Mouse (Mus musculus): Measurements from ENCODE around the gene Fbxl2.
A peak's percentile ranks its signal among the peaks of the same experiment; 100 is the strongest.

The Fbxl2 gene

DNA sequence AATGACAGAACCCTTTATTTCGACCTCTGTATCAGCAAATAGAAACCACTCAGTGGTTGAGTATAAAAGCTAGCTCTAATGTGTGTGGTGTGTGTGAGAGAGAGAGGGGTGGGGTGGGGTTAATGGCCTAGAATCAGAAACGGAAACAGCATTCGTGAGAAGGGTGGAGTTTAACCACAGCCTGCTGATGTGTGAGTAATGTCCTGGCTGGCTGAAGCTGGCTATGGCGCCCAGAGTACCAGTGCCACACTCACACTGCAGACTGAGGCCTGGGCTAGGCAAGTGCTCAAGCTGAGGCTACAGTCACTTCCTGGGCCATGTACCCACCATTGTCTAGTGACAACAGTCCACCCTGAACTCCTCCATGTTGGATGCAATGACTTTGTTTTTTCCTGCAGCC lies 29.6 kb downstream of the Fbxl2 start:
- no peak for DNase-seq

DNA sequence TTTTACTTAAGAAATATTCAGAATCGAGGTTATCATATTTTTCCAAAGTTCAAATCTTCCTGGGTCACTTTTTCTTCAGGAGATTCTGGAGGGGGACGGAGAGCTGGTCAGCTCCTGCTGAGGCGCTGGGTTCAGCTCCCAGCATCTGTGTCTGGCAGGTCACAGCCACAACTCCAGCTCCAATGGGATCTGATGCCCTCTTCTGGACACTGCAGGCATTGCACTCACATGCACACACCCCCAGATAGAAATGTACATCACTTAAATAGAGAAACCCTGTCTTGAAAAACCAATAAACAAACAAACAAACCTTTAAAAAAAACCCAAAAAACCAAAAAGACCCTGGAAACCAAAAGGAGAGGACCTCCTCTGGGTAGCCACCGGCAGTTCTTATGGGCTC lies 30.3 kb downstream of the Fbxl2 start:
- DNase-seq, result no peak

DNA sequence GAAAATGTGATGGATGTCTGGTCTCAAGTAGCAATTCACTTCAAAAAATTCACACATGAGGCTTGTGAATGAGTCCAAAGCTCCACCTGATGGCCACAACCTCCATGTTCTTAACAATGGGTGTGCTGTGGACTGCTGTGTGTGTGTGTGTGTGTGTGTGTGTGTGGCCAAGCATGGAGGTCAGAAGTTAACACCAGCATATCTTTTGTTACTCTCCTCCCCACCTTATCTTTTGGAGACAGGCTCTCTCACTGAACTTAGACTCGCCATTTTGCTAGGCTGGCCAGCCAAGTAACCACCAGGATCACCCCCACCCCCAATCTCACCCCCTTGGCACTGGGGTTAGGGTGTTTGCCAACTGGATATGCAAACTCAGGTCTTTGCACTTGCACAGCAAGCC lies 32.0 kb downstream of the Fbxl2 start:
- DNase-seq, result no peak

DNA sequence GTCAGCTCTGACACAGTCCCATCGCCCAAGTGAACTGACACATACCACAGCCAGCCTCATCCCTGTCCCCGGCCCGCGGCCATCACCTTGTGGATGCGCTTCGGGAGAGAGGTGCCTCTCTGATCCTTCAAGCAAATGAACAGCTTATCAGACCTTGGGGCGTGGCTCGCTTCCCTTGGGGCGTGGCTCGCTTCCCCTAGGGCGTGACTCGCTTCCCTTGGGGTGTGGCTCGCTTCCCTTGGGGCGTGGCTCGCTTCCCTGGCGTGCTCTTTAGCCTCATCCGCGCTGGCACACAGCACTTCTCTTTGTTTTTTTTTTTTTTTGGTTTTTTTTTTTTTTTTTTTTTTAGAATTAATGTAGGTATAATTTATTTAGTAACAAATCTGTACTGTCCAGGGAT lies 34.8 kb downstream of the Fbxl2 start:
- DNase-seq, result no peak

DNA sequence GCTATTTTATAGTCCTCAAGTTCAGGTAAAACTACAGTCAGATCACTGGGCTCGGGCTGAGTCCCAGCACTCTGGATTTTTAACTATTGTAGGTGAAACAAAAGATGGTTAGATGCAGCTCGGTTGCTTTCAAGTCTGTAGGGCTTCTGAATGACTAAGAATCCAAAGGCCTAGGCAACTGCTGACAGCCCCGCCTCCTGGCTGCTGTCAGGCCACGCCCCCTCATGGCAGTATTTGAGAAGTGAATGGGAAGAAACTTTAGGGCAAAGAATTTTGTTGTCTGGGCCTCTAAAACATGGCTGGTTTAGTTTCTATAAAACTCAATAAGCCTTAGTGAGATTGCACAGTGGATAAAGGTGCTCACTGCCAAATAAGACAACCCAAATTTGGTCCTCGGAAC lies 36.5 kb downstream of the Fbxl2 start:
- DNase-seq, result no peak

DNA sequence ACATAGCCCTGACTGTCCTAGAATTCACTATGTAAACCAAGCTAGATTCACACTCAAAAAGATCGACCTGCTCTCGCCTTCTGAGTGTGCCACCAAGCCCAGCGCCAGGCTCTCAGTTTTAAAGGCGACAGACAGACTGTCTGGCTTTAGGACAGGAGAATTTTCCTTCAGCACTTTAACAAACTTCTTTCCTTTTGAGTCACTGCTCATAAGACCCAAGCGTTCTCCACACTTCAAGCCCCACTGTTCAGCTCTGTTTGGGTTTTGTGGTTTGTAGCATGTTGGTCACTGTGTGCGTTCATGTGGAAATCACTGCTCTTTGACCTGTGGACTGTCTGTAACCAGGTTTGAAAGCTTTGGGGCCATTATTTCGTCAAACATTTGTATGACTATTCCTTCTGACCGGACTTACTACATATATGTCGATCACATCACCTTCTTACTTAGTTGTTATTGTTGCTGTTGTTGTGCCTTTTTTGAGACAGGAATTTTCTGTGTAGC lies 38.1 kb downstream of the Fbxl2 start:
- no peak for DNase-seq

DNA sequence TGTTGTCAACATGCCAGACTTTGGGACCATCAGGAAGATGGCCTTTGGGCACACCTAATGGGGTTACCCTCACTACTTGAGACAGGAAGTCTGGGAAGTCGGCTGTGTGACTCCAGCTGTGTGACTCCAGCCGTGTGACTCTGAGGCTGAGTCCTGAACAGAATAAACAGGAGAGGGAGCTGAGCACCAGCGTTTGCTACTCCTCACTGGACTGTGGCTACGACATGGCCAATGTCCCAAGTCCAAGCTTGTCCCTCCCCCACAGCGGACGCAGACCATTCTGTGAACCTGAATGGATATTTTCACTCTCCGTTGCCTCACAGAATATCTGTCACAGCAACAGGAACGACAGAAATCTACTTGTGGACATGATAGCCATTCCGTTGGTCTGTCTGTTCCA lies 39.2 kb downstream of the Fbxl2 start:
- DNase-seq, result no peak

DNA sequence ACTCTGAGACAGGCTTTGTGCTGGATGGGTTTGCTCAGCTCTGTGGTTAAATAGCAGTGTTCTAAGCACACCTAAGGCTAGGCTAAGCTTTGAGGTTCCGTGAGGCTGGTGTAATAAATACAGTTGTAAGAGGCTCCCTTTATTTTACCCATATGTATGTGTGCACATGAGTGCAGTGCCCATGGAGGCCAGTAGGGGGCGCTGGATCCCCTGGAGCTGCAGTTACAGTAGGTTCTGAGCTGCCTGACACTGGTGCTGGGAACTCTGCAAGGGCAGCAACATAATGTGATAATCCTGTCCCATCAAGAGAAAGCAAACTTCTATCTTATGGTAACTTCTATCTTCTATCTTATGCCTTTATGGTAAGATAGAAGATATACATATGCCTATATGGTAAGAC lies 47.7 kb downstream of the Fbxl2 start:
- no peak for DNase-seq

DNA sequence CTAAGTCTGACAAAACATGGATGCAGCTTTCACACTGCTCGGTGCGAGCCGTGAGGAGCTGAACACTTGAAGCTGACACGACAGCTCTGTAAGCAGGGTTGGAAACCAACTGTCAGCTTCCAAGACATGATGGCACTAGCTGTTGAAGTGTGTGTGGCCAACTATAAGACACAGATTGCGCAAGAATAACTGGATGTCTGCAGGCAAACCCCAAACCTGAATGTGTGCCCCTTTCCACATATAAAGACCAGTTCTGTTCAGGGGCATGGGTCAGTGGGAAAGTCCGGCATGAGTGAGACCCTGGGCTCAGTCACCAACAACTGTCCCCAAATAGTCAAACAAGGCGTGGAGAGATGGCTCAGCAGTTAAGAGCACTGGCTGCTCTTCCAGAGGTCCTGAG lies 53.2 kb downstream of the Fbxl2 start:
- DNase-seq, result no peak

DNA sequence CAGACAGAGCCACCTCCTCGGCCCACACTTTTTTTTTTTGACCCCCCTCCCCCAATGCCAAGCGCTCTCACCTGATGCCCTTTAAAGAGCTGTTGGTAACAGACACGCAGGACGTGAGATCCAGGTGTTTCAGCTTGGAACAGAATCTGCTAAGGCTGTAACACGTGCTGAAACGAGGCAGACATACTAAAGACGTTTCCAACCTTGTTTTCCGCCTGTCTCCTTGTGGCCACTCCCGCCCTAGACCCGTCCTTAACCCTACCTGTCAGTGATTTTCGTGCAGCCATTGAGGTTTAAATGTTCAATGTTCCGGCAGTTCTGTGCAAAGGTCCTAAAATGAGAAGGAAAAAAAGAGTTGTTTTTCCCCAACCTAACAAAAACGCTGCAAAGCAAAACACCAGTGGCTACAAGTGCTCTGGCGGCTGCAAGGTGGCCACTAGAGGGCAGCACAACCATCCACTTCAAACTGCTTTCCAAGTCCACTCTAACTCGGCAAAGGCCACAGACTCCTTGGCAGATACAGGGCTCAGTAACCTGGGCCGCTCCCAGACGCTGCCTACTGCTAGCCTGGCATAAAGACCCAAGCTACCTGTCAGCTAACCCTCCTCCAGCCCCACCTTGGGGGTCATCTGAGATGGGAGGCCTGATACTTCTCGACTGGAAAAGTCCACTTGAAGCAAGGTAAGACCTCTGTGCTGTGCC lies 55.3 kb downstream of the Fbxl2 start:
- DNase-seq, result peak; percentile 77

DNA sequence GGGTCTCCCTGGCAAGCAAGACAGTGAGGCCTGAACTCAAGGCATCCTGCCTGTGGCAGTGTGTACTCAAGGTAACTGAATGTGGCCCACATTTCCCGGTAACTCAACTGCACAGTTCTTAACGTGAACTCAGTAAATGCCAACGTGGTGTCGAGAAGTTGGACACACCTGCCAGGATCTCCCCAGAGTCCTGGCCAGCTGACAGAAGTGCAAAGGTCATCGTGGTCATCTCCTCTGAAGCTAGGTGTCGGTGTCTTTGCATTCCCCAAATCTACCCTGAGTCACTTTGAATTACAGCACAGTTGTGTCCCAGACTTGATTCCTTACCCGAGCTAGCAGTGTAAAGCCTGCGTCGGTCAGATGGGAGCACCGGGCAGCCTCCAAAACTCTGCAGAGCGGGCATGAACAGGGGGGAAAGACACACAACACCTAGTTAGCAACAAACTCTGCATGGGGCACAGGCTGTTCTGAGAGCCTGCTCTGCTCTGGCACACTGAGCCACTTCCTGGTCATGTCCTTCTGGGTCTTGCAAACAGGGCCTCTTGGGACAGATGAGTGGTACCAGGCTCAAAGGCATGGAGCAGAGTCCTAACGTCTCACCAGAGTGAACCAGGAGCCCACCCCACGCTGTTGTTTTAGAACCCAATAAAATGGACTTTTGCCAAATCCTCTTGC lies 60.9 kb downstream of the Fbxl2 start:
- DNase-seq, result no peak

DNA sequence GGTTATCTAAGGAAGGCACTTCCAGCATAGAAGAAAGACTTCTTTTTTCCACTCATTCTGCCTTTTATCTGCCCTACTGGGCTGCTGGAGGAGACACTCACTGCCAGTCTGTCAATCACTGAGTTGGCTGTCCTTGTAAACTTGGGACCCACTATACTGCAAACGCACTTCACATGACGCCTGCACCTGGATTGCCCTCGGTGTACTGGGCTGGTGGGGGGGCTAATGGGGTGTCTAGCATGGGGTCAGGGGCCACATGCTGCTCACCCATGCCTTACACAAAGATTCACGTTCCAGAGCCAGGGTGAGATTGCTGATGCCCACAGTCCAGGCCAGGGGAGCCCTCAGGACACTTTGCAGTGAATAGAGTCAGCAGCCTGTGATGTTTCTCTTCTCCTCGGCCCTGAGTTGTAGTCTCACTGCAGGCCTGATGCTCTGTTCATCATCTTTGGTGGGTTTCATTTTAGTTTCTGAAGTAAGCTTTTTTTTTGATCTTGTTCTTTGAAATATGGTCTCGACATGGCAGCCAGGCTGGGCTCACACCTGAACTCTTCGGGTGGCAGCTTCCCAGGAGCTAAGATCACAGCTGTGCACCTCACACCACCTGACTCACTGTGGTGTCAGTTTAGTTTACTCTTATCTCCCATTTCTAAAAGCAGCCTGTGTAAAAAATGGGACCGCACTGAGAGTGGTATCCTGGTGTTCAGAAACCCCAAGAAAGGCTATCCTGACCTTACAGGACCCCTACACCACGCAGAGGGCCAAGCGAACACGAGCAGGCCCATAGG lies 62.9 kb downstream of the Fbxl2 start:
- DNase-seq, result no peak

DNA sequence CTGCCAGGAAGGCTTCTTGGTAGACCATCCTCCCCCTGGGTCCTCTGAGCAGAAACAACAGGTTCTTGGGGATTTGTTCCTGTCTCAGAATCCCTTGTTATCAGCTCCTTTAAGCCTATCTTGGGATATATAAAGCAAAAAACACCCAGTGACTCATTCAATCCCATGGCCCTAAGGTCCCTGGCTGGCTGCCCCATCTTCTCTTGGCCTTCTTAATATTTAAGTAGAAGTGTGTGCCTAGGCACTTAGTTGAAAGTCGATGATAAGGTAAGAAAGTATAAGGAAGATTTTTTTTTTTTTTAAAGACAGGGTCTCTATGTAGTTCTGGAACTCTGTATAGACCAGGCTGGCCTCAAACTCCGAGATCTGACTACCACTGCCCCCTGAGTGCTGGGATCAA lies 63.5 kb downstream of the Fbxl2 start:
- DNase-seq, result no peak

DNA sequence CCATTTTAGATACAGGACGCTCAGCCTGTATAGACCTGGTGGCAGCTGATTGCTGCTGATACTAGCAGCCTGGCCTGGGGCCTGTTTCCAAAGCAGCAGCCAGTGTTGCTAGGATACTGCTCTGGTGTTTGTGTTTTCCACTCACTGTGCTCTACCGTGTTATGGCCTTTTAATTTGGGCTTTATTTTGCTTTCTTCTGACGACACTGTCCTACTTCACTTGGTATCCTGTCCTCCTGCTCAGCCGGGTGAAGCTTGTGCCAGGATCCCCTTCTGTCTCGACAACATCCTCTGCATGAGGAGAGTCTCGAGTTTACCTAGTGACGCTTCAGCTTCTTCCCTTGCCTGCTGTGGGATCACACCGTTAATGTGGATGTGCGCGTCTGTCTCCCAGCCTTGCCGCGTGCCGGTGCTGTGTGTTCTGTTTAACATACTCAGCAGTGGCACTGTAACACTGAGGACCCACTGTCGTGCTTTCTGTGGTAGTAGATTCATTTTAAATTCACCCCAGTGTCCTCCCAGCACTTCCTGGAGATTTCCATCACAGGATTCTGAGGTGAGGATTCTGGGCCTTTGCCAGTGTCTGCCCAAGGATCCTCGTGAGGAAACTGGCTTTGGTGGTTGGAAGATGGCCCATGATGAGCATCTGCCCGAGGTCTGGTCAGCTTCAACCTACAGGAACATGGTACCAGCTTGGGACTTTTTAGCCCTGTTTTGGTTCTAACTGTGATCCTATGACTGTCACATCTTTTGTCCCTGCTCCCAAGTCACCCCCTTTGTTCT lies 64.7 kb downstream of the Fbxl2 start:
- DNase-seq, result peak; percentile 18

DNA sequence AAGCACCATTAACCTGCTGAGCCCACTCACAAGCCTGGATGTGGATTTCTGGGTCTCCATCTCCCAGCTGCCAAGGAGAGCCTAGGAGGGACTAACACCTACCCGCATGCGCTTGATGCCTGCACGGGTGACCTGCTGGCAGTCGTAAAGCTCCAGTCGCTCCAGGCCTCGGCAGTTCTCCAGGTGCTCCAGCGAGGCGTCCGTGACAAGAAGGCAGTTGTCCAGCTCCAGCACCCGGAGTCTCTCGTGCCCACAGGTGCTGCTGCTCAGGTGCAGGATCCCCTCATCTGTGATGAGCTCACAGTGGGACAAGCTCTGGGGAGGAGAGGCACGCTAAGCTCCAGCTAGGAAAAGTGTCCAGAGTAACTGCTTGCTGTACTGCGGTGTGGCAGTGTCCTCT lies 66.6 kb downstream of the Fbxl2 start:
- DNase-seq, result peak; percentile 15

DNA sequence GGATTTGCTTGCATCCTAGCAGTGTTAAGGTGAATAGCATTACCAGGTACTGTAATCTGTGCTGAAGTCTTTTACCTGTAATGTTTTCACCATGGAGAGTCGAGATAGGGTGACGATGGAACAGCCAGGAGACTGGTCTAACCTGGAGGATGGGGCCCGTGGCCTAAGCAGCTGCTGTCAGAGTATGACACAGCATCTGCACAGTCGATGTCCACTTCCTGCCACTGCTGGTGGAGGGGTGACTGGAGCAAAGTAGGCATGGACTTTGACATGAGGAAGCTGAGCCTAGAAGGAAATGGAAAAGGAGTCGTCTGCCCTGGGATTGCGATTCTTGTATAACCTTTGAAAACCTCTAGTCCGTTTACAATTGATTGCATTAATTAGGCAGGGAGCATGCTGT lies 67.3 kb downstream of the Fbxl2 start:
- DNase-seq, result no peak

DNA sequence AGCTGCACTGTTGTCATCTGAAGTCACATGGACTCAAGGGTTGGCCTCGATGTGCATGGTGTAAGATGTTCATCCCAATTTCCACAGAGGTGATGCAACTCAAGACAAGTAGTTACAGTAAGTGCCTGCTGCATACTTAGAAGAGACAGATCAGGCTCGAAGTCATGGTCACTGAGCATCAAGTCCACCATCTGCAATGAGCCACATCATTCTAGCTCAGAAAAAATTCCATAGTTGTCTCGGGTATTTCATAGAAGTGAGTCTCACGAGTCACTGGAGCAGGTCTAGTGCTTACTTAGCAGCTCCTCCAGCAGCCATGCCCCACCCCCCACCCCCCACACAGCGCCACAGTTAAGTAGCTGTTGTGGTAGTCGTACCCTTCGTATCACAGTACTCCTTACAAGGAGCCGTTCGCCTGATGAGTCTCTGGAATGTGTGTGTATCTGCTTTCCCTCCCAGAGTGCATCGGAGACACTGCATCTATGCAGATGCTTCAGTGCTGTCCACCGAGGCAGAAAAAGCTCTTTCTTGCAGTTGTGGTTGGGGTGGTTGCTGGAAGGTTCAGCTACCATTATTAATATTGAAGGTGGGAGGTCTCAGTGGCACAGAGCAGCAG lies 68.7 kb downstream of the Fbxl2 start:
- no peak for DNase-seq

DNA sequence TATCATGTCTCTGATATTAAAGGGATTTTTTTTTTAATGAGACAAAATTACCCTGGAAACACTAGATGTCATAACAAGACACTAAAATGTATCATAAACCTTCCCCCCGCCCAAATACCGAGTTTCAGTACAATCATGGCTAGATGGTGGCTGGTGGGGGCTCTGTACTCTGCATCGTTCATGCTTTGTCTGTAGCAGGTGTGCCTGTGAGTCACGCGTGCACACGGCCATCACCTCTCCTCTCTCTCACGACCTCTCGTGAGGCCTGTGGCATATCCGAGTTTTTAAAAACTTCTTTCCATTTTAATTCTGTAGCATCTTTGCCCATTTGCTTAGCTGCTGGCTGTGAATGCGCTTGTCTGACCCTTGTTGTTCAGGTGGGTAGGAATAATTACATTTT lies 69.7 kb downstream of the Fbxl2 start:
- no peak for DNase-seq

DNA sequence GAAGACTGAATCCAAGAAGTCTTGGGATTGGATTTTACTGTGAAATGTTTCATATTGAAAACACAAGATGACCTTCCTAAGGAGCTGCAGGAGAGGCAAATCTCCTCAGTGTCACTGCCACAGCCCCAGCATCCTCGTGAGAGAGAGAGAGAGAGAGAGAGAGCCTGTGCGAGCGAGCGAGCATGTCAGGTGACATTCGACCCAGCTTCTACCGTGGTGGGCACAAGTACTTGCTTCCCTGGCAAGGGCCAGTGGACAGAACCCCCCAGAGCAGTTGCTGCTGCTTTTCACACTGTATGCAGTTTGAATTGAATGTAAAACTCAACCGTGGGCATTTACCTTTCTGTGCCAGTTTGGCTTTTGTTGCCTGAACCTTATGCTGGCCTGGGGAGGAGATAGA lies 70.5 kb downstream of the Fbxl2 start:
- DNase-seq, result no peak

DNA sequence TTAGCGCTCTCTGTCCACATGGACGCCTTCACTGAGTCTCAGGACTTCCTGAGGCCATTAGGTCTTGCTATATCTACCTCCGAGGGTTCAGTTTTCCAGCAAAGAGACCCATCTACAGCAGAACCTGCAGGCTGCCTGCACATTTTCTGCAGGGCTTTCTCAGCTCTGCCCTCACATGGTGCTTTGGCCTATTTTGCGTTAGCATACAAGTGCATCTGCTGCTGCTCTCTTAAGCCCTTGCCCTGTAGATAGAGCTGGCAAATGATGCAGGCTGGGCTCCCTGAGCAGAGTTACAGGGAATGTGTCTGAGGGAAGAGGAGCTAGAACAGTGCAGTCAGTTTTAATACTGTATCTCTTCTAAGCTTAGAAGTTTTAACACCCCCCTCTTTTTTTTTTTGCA lies 71.0 kb downstream of the Fbxl2 start:
- no peak for DNase-seq

DNA sequence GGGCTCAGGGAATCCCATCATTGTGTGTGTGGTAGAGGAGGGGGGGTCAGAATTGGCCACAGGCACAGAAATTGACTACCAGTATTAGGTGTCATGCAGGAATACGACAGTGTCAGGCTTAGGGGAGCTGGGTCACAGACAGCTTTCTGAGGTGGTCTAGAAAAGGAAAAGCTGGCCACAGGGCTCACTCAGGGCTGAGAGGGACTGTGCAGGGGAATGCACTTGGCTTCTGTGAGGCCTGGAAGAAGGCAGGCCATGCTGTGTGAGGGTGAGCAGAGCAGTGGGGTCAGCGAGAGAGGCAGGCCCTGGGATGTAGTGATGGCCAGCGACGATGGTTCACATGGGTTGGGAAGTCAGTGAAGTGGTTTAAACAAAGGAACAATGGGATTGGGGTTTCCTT lies 72.1 kb downstream of the Fbxl2 start:
- DNase-seq, result no peak

DNA sequence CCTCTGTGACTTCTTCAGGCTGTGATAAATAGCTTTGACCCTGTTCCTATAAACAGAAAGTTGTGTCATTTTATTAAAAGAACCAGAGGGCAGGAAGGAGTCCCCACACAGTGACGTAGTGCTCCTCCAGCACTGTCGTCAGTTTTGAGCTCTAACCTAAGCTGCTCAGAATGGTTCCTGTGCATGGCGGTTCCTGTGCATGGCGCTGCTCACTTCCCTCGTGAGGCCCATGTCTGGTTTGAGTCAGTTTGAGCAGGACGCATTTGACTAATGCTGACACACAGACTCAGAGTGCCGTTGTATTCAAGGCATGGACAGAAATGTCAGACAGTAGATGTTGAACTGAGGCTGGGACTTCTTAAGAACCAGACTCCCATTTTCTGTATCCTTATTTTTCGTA lies 74.4 kb downstream of the Fbxl2 start:
- no peak for DNase-seq

DNA sequence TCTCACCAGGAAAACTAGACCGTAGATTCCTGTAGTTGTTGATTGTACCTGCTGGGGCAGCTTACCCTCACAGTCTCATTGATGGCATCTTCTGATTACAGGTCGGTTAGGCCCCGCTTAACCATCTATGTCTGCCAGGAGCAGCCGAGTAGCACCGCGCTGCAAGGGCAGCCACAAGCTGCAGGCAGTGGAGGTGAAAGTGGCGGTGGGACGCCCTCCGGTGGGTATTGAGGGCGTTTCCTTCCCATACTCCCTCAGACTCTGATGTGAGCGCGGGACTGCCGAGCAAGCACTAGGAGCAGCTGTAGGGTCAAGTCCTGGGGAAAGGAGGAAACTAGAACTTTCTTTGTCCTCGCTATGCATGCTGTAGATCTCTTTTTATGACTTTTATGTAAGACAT lies 76.0 kb downstream of the Fbxl2 start:
- no peak for DNase-seq
